Mouse (Mus musculus): ENCODE measurements at regions not wholly inside any gene's neighbourhood (a gene's known extent, or its start where the extent isn't known, plus 50 kb on each side); places are given as distances from the start of the nearest gene placed in this dataset.

DNA sequence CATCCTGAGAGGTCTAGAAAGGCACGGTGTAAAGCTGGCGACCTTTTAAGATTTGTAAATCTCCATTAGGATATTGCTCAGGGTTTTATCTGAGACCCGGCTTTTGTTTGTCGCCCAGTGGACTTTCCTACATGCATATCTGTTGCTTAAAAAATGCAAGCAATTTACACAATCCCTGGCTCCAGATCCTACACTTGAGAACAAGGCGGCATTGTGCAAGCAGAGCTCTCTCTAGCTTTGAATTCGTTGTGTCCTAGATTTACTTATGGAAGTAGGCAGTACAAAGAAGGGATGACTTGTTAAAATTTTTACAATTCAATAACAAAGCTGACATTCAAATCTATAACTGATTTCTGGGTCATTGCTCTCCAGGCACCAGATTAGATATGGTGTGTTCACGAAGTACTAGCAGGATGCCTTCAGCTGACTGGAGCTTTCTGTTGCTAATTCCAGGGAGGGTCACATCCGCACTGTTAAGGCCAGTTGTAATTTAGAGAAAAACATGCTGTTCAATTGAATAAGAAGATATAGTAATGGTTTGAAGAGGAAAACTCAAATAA, 62.2 kb upstream of the Teddm2 start:
- Histone ChIP-seq H3K9me3 (ENCODE audit: control insufficient read depth, low read length) (no peaks in the 10 kb centered on the region), H3K9ac (replicated peaks; ENCODE audit: low read depth, low read length) (no peak overlapping the region), H3K4me1 (ENCODE audit: control insufficient read depth, insufficient read depth, low read length) (no peaks in the 10 kb centered on the region), H3K4me3 (ENCODE audit: low read depth, low read length) (no peak overlapping the region), H3K27me3 (ENCODE audit: control insufficient read depth, insufficient read depth, low read length) (no peaks in the 10 kb centered on the region), H3K27ac (ENCODE audit: low read depth, low read length) (no peak overlapping the region), H3K4me2 (ENCODE audit: low read depth, low read length) (no peak overlapping the region), H3K36me3 (ENCODE audit: control insufficient read depth, insufficient read depth, low read length) (no peaks in the 10 kb centered on the region)
- no peak for ATAC-seq (ENCODE audit: low read depth)
- 65% methylated on average over 8 of the region's 8 CpGs for WGBS

DNA sequence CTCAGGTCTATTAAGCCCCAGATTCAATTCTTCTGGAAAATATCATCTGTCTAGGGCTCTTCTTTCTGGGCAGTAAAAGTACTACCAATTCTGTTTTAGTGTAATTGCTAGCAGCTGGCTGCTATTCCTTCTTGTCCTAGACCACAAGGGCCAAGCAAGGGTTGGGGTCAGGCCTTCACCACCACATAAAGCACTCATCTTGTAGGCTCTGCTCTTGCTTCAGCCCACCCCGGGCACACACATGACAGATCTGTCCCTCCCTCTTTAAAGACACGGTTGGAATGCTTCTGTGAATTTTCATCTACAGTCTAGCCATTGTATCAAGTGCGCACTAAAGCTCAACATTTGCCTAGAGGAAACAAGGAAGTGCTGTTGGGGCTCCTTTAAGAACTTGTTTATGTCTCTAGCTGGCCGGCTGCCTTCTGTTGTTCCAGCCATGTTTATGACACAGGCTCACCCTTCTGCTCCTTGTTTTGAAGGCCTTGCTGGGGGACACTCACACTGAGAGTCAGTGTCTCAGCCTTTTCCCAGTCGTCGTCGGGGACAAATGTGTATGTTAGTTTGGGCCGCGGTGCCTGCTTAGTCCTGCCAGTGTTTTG, 63.8 kb upstream of the Teddm2 start:
- 55% methylated on average over 9 of the region's 9 CpGs for WGBS
- H3K27ac ChIP-seq (ENCODE audit: low read depth, low read length) = no peak overlapping the region
- no peak overlapping the region for H3K4me3 ChIP-seq (ENCODE audit: low read depth, low read length)
- H3K27me3 ChIP-seq (ENCODE audit: control insufficient read depth, insufficient read depth, low read length) = no peaks in the 10 kb centered on the region
- no peak overlapping the region for H3K4me2 ChIP-seq (ENCODE audit: low read depth, low read length)
- H3K4me1 ChIP-seq (ENCODE audit: control insufficient read depth, insufficient read depth, low read length) = no peaks in the 10 kb centered on the region
- H3K36me3 ChIP-seq (ENCODE audit: control insufficient read depth, insufficient read depth, low read length) = no peaks in the 10 kb centered on the region
- H3K9ac ChIP-seq (replicated peaks; ENCODE audit: low read depth, low read length) = no peak overlapping the region
- H3K9me3 ChIP-seq (ENCODE audit: control insufficient read depth, low read length) = no peaks in the 10 kb centered on the region
- no peak for ATAC-seq (ENCODE audit: low read depth)

DNA sequence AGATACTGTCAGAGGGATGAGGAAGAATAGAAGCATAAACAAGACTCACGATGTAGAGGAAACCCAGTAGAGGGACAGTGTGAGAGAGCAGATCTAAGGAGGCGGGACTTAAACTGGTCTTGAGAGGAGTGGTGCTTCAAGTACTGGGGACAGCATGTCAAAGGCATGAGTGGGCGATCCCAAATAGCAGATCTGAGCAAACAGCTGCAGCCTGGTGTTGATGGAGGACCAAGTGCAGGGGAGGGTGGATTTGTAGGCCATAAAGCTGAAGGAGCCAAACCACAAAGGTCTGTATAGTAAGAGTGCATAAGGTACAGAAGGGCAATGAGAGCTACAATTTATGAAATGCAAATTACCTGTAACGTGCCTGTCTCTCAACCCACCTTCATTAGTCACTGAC, 69.4 kb upstream of the Teddm2 start:
- ATAC-seq (ENCODE audit: low read depth) = no peak
- no peak overlapping the region for H3K9ac ChIP-seq (replicated peaks; ENCODE audit: low read depth, low read length)
- H3K27me3 ChIP-seq (ENCODE audit: control insufficient read depth, insufficient read depth, low read length) = no peaks in the 10 kb centered on the region
- H3K4me1 ChIP-seq (ENCODE audit: control insufficient read depth, insufficient read depth, low read length) = no peaks in the 10 kb centered on the region
- no peaks in the 10 kb centered on the region for H3K9me3 ChIP-seq (ENCODE audit: control insufficient read depth, low read length)
- H3K27ac ChIP-seq (ENCODE audit: low read depth, low read length) = no peak overlapping the region
- no peaks in the 10 kb centered on the region for H3K36me3 ChIP-seq (ENCODE audit: control insufficient read depth, insufficient read depth, low read length)
- H3K4me3 ChIP-seq (ENCODE audit: low read depth, low read length) = no peak overlapping the region
- WGBS = 83% methylated on average over 4 of the region's 4 CpGs
- H3K4me2 ChIP-seq (ENCODE audit: low read depth, low read length) = no peak overlapping the region

DNA sequence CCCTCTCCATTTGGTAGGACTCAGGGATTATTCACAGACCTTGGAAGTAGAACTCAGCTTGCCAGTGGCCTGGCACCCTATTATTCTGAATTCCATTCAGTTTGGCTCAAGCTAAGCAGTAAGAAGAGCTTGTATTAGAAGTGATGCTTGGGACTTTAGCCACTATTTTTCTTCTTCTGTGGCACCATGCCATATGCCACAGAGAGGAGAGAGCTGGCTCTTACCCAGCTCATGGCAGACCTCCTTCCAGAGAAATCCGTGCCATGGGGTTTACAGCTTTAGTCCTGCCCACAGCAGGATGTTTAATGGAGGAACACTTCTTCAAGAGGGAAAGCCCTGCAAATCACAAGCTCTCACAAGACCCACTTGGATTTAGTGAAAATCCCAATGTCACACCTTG, 74.3 kb upstream of the Teddm2 start:
- no peaks in the 10 kb centered on the region for H3K9me3 ChIP-seq (ENCODE audit: control insufficient read depth, low read length)
- H3K9ac ChIP-seq (replicated peaks; ENCODE audit: low read depth, low read length) = no peak overlapping the region
- no peak overlapping the region for H3K27ac ChIP-seq (ENCODE audit: low read depth, low read length)
- no peak for ATAC-seq (ENCODE audit: low read depth)
- no peak overlapping the region for H3K4me3 ChIP-seq (ENCODE audit: low read depth, low read length)
- H3K27me3 ChIP-seq (ENCODE audit: control insufficient read depth, insufficient read depth, low read length) = no peaks in the 10 kb centered on the region
- WGBS = 70% methylated on average over 1 of the region's 1 CpGs
- no peak overlapping the region for H3K4me2 ChIP-seq (ENCODE audit: low read depth, low read length)
- H3K4me1 ChIP-seq (ENCODE audit: control insufficient read depth, insufficient read depth, low read length) = no peaks in the 10 kb centered on the region
- H3K36me3 ChIP-seq (ENCODE audit: control insufficient read depth, insufficient read depth, low read length) = no peaks in the 10 kb centered on the region

DNA sequence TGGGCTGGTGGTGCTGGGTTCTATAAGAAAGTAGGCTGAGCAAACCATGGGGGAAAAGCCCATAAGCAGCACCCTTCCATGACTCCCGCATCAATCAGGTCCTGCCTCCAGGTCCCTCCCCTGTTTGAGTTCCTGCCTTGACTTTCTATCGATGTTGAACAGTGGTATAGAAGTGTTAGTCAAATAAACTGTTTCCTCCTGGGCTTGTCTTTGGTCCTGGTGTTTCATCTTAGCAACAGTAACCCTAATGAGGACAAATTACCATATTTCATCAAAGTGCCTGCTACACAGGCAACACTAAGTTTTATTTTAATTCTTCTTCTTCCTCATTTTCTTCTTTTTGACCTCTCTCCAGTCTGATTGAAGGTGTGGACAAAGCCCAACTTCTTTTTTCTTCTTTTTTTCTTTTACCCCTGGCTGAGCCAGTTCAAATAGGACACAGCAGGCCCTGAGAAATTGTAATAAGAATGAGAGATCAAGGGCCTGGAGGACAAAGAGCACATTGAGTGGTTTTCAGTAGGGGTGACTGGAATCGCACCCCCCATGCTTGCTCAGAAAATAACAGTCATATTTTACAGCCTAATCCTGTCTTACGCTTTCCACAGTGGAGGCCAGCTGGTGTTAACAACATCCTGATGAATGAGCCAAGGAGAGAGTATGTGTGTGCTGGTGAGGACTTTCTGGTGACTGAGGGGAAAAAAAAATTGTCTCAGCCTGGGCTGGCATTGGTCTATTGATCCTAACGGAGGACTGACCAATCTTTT, 78.1 kb upstream of the Teddm2 start:
- no peak overlapping the region for H3K9ac ChIP-seq (replicated peaks; ENCODE audit: low read depth, low read length)
- H3K36me3 ChIP-seq (ENCODE audit: control insufficient read depth, insufficient read depth, low read length) = no peaks in the 10 kb centered on the region
- no peaks in the 10 kb centered on the region for H3K27me3 ChIP-seq (ENCODE audit: control insufficient read depth, insufficient read depth, low read length)
- no peaks in the 10 kb centered on the region for H3K9me3 ChIP-seq (ENCODE audit: control insufficient read depth, low read length)
- no peak overlapping the region for H3K4me3 ChIP-seq (ENCODE audit: low read depth, low read length)
- ATAC-seq (ENCODE audit: low read depth) = peak; percentile 56; the same call in 1 of the 2 replicates
- no peak overlapping the region for H3K4me2 ChIP-seq (ENCODE audit: low read depth, low read length)
- no peaks in the 10 kb centered on the region for H3K4me1 ChIP-seq (ENCODE audit: control insufficient read depth, insufficient read depth, low read length)
- H3K27ac ChIP-seq (ENCODE audit: low read depth, low read length) = no peak overlapping the region
- WGBS = 12% methylated on average over 5 of the region's 5 CpGs

DNA sequence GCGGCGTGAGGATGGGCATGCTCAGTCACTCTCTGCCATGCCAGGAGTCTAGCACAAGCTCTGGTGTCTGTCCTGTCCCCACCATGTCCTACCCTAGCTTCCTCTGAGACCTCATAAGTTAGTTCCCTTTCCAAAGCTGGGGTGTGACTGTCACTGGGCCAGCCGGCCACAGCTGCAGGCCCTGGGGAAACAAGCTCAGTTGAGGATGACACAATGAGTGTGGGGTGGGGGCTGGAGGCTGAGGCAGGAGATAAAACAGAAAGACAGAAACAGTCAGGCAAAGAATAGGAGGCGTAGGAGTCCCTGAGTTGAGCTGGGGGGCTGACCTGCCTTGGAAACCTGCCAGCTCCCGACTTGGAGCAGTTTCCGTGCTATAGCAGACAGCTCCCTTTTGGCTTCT, 80.9 kb upstream of the Teddm2 start:
- WGBS = 70% methylated on average over 6 of the region's 6 CpGs
- Histone ChIP-seq H3K4me1 (ENCODE audit: control insufficient read depth, insufficient read depth, low read length) (no peaks in the 10 kb centered on the region), H3K27ac (ENCODE audit: low read depth, low read length) (no peak overlapping the region), H3K4me3 (ENCODE audit: low read depth, low read length) (no peak overlapping the region), H3K9ac (replicated peaks; ENCODE audit: low read depth, low read length) (no peak overlapping the region), H3K27me3 (ENCODE audit: control insufficient read depth, insufficient read depth, low read length) (no peaks in the 10 kb centered on the region), H3K9me3 (ENCODE audit: control insufficient read depth, low read length) (no peaks in the 10 kb centered on the region), H3K36me3 (ENCODE audit: control insufficient read depth, insufficient read depth, low read length) (no peaks in the 10 kb centered on the region), H3K4me2 (ENCODE audit: low read depth, low read length) (no peak overlapping the region)
- no peak for ATAC-seq (ENCODE audit: low read depth)

DNA sequence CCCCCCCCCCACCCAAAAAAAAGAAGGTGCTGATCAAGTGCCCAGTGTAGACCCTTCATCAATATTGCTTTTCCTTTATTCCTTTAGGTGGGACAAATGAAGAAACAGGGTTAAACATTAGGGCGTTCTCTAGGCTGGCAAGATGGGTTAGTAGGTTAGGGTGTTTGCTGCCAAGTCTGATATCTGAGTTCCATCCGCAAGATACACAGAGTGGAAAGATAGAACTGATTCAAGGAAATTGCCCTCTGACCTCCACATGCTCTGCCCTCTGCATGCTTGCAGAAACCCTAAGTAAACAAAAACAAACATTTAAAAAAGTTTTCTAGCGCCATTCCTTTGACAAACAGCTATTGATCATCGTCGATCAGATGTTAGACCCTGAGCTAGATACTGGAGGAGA, 85.6 kb upstream of the Teddm2 start:
- H3K9ac ChIP-seq (replicated peaks; ENCODE audit: low read depth, low read length) = no peak overlapping the region
- no peaks in the 10 kb centered on the region for H3K4me1 ChIP-seq (ENCODE audit: control insufficient read depth, insufficient read depth, low read length)
- ATAC-seq (ENCODE audit: low read depth) = no peak
- no peak overlapping the region for H3K4me2 ChIP-seq (ENCODE audit: low read depth, low read length)
- H3K27me3 ChIP-seq (ENCODE audit: control insufficient read depth, insufficient read depth, low read length) = no peaks in the 10 kb centered on the region
- WGBS = 93% methylated on average over 5 of the region's 5 CpGs
- no peaks in the 10 kb centered on the region for H3K9me3 ChIP-seq (ENCODE audit: control insufficient read depth, low read length)
- no peak overlapping the region for H3K4me3 ChIP-seq (ENCODE audit: low read depth, low read length)
- no peak overlapping the region for H3K27ac ChIP-seq (ENCODE audit: low read depth, low read length)
- H3K36me3 ChIP-seq (ENCODE audit: control insufficient read depth, insufficient read depth, low read length) = no peaks in the 10 kb centered on the region

DNA sequence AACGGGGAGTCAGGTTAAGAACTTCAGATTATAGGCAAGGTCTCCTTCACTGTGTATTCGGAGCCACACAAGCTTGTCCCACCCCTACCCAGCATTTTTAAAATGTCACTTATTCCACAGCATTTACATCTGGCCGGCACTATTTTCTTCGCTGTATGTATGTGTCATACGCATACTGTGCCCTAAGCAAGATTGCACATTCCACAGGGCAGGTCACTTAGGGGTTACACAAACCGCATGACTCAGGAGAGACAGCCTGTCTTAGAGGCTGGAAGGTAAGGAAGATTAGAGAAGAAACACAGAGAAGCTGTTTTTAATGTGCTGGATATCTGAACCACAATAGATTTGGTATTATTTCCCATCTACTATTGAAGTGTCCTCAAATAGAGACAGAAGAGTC, 86.6 kb upstream of the Teddm2 start:
- no peaks in the 10 kb centered on the region for H3K36me3 ChIP-seq (ENCODE audit: control insufficient read depth, insufficient read depth, low read length)
- H3K4me3 ChIP-seq (ENCODE audit: low read depth, low read length) = no peak overlapping the region
- 93% methylated on average over 6 of the region's 6 CpGs for WGBS
- no peaks in the 10 kb centered on the region for H3K9me3 ChIP-seq (ENCODE audit: control insufficient read depth, low read length)
- H3K4me1 ChIP-seq (ENCODE audit: control insufficient read depth, insufficient read depth, low read length) = no peaks in the 10 kb centered on the region
- H3K4me2 ChIP-seq (ENCODE audit: low read depth, low read length) = no peak overlapping the region
- H3K9ac ChIP-seq (replicated peaks; ENCODE audit: low read depth, low read length) = no peak overlapping the region
- no peak for ATAC-seq (ENCODE audit: low read depth)
- H3K27me3 ChIP-seq (ENCODE audit: control insufficient read depth, insufficient read depth, low read length) = no peaks in the 10 kb centered on the region
- H3K27ac ChIP-seq (ENCODE audit: low read depth, low read length) = no peak overlapping the region

DNA sequence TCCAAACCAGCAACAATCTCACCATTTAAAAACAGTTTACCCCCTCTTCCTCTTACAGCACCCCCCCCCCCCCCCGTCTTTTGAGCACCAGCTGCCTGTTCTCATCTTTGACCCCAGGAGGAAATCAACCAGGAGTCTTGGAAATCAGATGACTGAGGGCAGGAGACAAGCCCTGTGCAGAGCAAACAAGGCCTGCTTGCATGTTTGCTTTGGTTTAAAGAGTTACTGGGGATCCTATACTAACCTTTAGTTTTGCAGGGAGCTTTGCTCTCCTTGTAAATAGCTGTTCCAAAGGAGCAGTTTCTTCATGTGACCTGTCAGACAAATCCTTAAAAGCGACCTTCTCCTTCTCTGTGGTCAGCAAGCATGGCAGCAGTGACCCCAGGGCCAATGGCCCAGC, 88.3 kb upstream of the Teddm2 start:
- no peaks in the 10 kb centered on the region for H3K36me3 ChIP-seq (ENCODE audit: control insufficient read depth, insufficient read depth, low read length)
- no peak overlapping the region for H3K27ac ChIP-seq (ENCODE audit: low read depth, low read length)
- H3K27me3 ChIP-seq (ENCODE audit: control insufficient read depth, insufficient read depth, low read length) = no peaks in the 10 kb centered on the region
- H3K4me1 ChIP-seq (ENCODE audit: control insufficient read depth, insufficient read depth, low read length) = no peaks in the 10 kb centered on the region
- H3K4me3 ChIP-seq (ENCODE audit: low read depth, low read length) = no peak overlapping the region
- H3K9me3 ChIP-seq (ENCODE audit: control insufficient read depth, low read length) = no peaks in the 10 kb centered on the region
- no peak overlapping the region for H3K9ac ChIP-seq (replicated peaks; ENCODE audit: low read depth, low read length)
- WGBS = 73% methylated on average over 2 of the region's 2 CpGs
- ATAC-seq (ENCODE audit: low read depth) = no peak
- H3K4me2 ChIP-seq (ENCODE audit: low read depth, low read length) = no peak overlapping the region
